Mouse (Mus musculus) central nervous system, embryonic 11.5 days (tissue): ENCODE measurements around the gene Spindoc. TPM values are rescaled to one million over a fixed set of nuclear protein-coding genes. Genes with fewer than 3 reads are reported as not detected.

ENCODE experiments used
- polyA plus RNA-seq: library from polyadenylated mRNA; depleted of rRNA; stranded (reverse); fragments of >200 nt; gene quantifications from 2 replicates; pipeline ENCODE4 v1.2.3, GENCODE M21; 2012; rRNA removed

The Spindoc gene
- 39.3 and 51.7 TPM in 2 replicates for polyA plus RNA-seq

GRCm38 (mm10) chr19:7382903-7383865 lies at the start of gene Spindoc:
TSS of gene Spindoc (minus strand) at chr19:7382994.

GRCm38 (mm10) chr19:7416834-7417735 lies 34.3 kb upstream of the Spindoc start, which contains the start of gene 2700081O15Rik:
TSS of gene 2700081O15Rik (plus strand) at chr19:7417625.

GRCm38 (mm10) chr19:7341512-7342397 lies 41.0 kb downstream of the Spindoc start, which contains the start of gene Mark2:
TSS of gene Mark2 (minus strand) at chr19:7341860.

Other genes with a start within 250 kb of the Spindoc start
- 113 and 184 TPM in 2 replicates for gene Otub1, start 176.7 kb downstream of the Spindoc start, polyA plus RNA-seq
- gene Cox8a, start 165.4 kb downstream of the Spindoc start, polyA plus RNA-seq = 396 and 441 TPM in 2 replicates
- gene Naa40, start 141.8 kb downstream of the Spindoc start, polyA plus RNA-seq = 60.6 and 70.4 TPM in 2 replicates
- 185 and 285 TPM in 2 replicates for gene Rcor2, start 115.7 kb downstream of the Spindoc start, polyA plus RNA-seq
- gene Mark2, start 41.1 kb downstream of the Spindoc start, polyA plus RNA-seq = 66.7 and 67.7 TPM in 2 replicates
- gene 2700081O15Rik, start 34.6 kb upstream of the Spindoc start, polyA plus RNA-seq = 120 and 143 TPM in 2 replicates
- gene Rtn3, start 100.3 kb upstream of the Spindoc start, polyA plus RNA-seq = 213 and 238 TPM in 2 replicates
- 11.0 and 20.5 TPM in 2 replicates for gene Atl3, start 111.0 kb upstream of the Spindoc start, polyA plus RNA-seq
- 5.5 and 6.0 TPM in 2 replicates for gene Pla2g16, start 174.5 kb upstream of the Spindoc start, polyA plus RNA-seq
- 0.16 and 0.36 TPM in 2 replicates for gene Lgals12, start 224.2 kb upstream of the Spindoc start, polyA plus RNA-seq
- not detected in 2 replicates for gene Hrasls5, start 229.5 kb upstream of the Spindoc start, polyA plus RNA-seq